Mouse (Mus musculus) lung, adult 2 months (tissue): Measurements from ENCODE around the gene Cdc14b.

Experiments
- CTCF ChIP-seq: fragments of 200-500 bp; IDR thresholded peaks from 2 replicates; pipeline ENCODE4 v1.5.1; 2011; ENCODE audit warnings: mild to moderate bottlenecking, low read length, control low read depth; ENCODE audit not compliant: insufficient read depth
- POLR2A ChIP-seq: fragments of 200-500 bp; IDR thresholded peaks from 2 replicates; pipeline ENCODE4 v1.6.1; 2011; ENCODE audit warnings: low read depth, mild to moderate bottlenecking, control low read depth, low read length, borderline replicate concordance; ENCODE audit errors: extremely low read depth

- TF ChIP-seq POLR2A (no peak), CTCF (no peak)
Measured at GRCm38 (mm10) chr13:64226725-64227124, 48.4 kb downstream of the Cdc14b start.
